Mouse (Mus musculus): ENCODE results near the gene Hoxd1. TPM values are rescaled to one million over a fixed set of nuclear protein-coding genes. Genes with fewer than 3 reads are reported as not detected.

Hoxd1 gene
- total and polyA plus RNA-seq, 3 experiments: 0.05 TPM; not detected in 2

- peaks cover 43% of the 10 kb centered on the region for H3K27me3 ChIP-seq (ENCODE audit: insufficient read depth, low read length)
- TF ChIP-seq GATA1 (IDR thresholded peaks at IDR 0.05; ENCODE audit: borderline replicate concordance, low read length) (no peak), CTCF (IDR thresholded peaks at IDR 0.05; ENCODE audit: low read depth, low read length) (no peak), POLR2AphosphoS5 (IDR thresholded peaks at IDR 0.05; ENCODE audit: insufficient replicate concordance, low read depth, low read length) (no peak), GATA2 (IDR thresholded peaks at IDR 0.05; ENCODE audit: borderline replicate concordance, low read depth, low read length) (no peak), TAL1 (conservative IDR thresholded peaks at IDR 0.05; ENCODE audit: low read depth, low read length) (no peak)
- ATAC-seq (ENCODE audit: extremely low read depth, insufficient number of reproducible peaks, low FRiP score, poor library complexity, severe bottlenecking): no peak
- H3K4me1 ChIP-seq (ENCODE audit: insufficient read depth, low read depth, low read length): no peaks in the 10 kb centered on the region
- H3K9me3 ChIP-seq (replicated peaks): no peaks in the 10 kb centered on the region
- no peak for DNase-seq (ENCODE audit: low spot score)
- peaks cover 2% of the 10 kb centered on the region for H3K36me3 ChIP-seq (replicated peaks)
- no peak within 1 kb of the TSS for H3K4me3 ChIP-seq (ENCODE audit: low read depth, low read length)
Measured at GRCm38 (mm10) chr2:74726551-74726950, 36.2 kb upstream of the Hoxd1 start, which contains the start of gene Gm28230. Gene Gm28230, plus strand, starts transcription at chr2:74726728.

- Histone ChIP-seq H3K9me3 (replicated peaks) (no peaks in the 10 kb centered on the region), H3K4me1 (ENCODE audit: insufficient read depth, low read depth, low read length) (no peaks in the 10 kb centered on the region), H3K36me3 (replicated peaks) (peaks cover 2% of the 10 kb centered on the region), H3K4me3 (ENCODE audit: low read depth, low read length) (no peak overlapping the region), H3K27me3 (ENCODE audit: insufficient read depth, low read length) (peaks cover 48% of the 10 kb centered on the region)
- TF ChIP-seq TAL1 (conservative IDR thresholded peaks at IDR 0.05; ENCODE audit: low read depth, low read length) (no peak), GATA1 (IDR thresholded peaks at IDR 0.05; ENCODE audit: borderline replicate concordance, low read length) (no peak), GATA2 (IDR thresholded peaks at IDR 0.05; ENCODE audit: borderline replicate concordance, low read depth, low read length) (no peak), POLR2AphosphoS5 (IDR thresholded peaks at IDR 0.05; ENCODE audit: insufficient replicate concordance, low read depth, low read length) (no peak), CTCF (IDR thresholded peaks at IDR 0.05; ENCODE audit: low read depth, low read length) (no peak)
- no peak for DNase-seq (ENCODE audit: low spot score)
- ATAC-seq (ENCODE audit: extremely low read depth, insufficient number of reproducible peaks, low FRiP score, poor library complexity, severe bottlenecking): no peak
Measured at GRCm38 (mm10) chr2:74726973-74727639, 35.7 kb upstream of the Hoxd1 start.

GRCm38 (mm10) chr2:74727640-74728302 is 35.0 kb upstream of the Hoxd1 start:
- ATAC-seq (ENCODE audit: extremely low read depth, insufficient number of reproducible peaks, low FRiP score, poor library complexity, severe bottlenecking) (no peak), DNase-seq (ENCODE audit: low spot score) (no peak)
- TF ChIP-seq GATA1 (IDR thresholded peaks at IDR 0.05; ENCODE audit: borderline replicate concordance, low read length): no peak
- TF ChIP-seq TAL1 (conservative IDR thresholded peaks at IDR 0.05; ENCODE audit: low read depth, low read length): no peak
- Histone ChIP-seq H3K9me3 (replicated peaks) (no peaks in the 10 kb centered on the region), H3K4me1 (ENCODE audit: insufficient read depth, low read depth, low read length) (peaks cover 4% of the 10 kb centered on the region; the same call in 1 of the 2 replicates), H3K36me3 (replicated peaks) (peaks cover 2% of the 10 kb centered on the region), H3K27me3 (ENCODE audit: insufficient read depth, low read length) (peaks cover 51% of the 10 kb centered on the region), H3K4me3 (ENCODE audit: low read depth, low read length) (no peak overlapping the region)

- TF ChIP-seq POLR2AphosphoS5 (IDR thresholded peaks at IDR 0.05; ENCODE audit: insufficient replicate concordance, low read depth, low read length) (no peak), GATA1 (IDR thresholded peaks at IDR 0.05; ENCODE audit: borderline replicate concordance, low read length) (no peak), GATA2 (IDR thresholded peaks at IDR 0.05; ENCODE audit: borderline replicate concordance, low read depth, low read length) (no peak), TAL1 (conservative IDR thresholded peaks at IDR 0.05; ENCODE audit: low read depth, low read length) (no peak), CTCF (IDR thresholded peaks at IDR 0.05; ENCODE audit: low read depth, low read length) (no peak)
- peaks cover 49% of the 10 kb centered on the region for H3K27me3 ChIP-seq (ENCODE audit: insufficient read depth, low read length)
- peaks cover 2% of the 10 kb centered on the region for H3K36me3 ChIP-seq (replicated peaks)
- DNase-seq (ENCODE audit: low spot score) (no peak), ATAC-seq (ENCODE audit: extremely low read depth, insufficient number of reproducible peaks, low FRiP score, poor library complexity, severe bottlenecking) (no peak)
- no peaks in the 10 kb centered on the region for H3K9me3 ChIP-seq (replicated peaks)
- H3K4me3 ChIP-seq (ENCODE audit: low read depth, low read length): no peak overlapping the region
- peaks cover 4% of the 10 kb centered on the region; the same call in 1 of the 2 replicates for H3K4me1 ChIP-seq (ENCODE audit: insufficient read depth, low read depth, low read length)
Measured at GRCm38 (mm10) chr2:74728303-74728680, 34.5 kb upstream of the Hoxd1 start.

GRCm38 (mm10) chr2:74730331-74730730 is 32.4 kb upstream of the Hoxd1 start:
- no peaks in the 10 kb centered on the region for H3K9me3 ChIP-seq (replicated peaks)
- TF ChIP-seq TAL1 (conservative IDR thresholded peaks at IDR 0.05; ENCODE audit: low read depth, low read length) (no peak), GATA2 (IDR thresholded peaks at IDR 0.05; ENCODE audit: borderline replicate concordance, low read depth, low read length) (no peak), GATA1 (IDR thresholded peaks at IDR 0.05; ENCODE audit: borderline replicate concordance, low read length) (no peak), CTCF (IDR thresholded peaks at IDR 0.05; ENCODE audit: low read depth, low read length) (no peak), POLR2AphosphoS5 (IDR thresholded peaks at IDR 0.05; ENCODE audit: insufficient replicate concordance, low read depth, low read length) (no peak)
- no peak for DNase-seq (ENCODE audit: low spot score)
- H3K4me1 ChIP-seq (ENCODE audit: insufficient read depth, low read depth, low read length): peaks cover 7% of the 10 kb centered on the region
- no peak overlapping the region for H3K4me3 ChIP-seq (ENCODE audit: low read depth, low read length)
- peaks cover 2% of the 10 kb centered on the region for H3K36me3 ChIP-seq (replicated peaks)
- H3K27me3 ChIP-seq (ENCODE audit: insufficient read depth, low read length): peaks cover 48% of the 10 kb centered on the region
- no peak for ATAC-seq (ENCODE audit: extremely low read depth, insufficient number of reproducible peaks, low FRiP score, poor library complexity, severe bottlenecking)

GRCm38 (mm10) chr2:74731055-74731454 is 31.7 kb upstream of the Hoxd1 start:
- Histone ChIP-seq H3K36me3 (replicated peaks) (peaks cover 2% of the 10 kb centered on the region), H3K9me3 (replicated peaks) (no peaks in the 10 kb centered on the region), H3K27me3 (ENCODE audit: insufficient read depth, low read length) (peaks cover 49% of the 10 kb centered on the region), H3K4me3 (ENCODE audit: low read depth, low read length) (no peak overlapping the region), H3K4me1 (ENCODE audit: insufficient read depth, low read depth, low read length) (peaks cover 7% of the 10 kb centered on the region)
- TF ChIP-seq GATA2 (IDR thresholded peaks at IDR 0.05; ENCODE audit: borderline replicate concordance, low read depth, low read length) (no peak), TAL1 (conservative IDR thresholded peaks at IDR 0.05; ENCODE audit: low read depth, low read length) (no peak), POLR2AphosphoS5 (IDR thresholded peaks at IDR 0.05; ENCODE audit: insufficient replicate concordance, low read depth, low read length) (no peak), CTCF (IDR thresholded peaks at IDR 0.05; ENCODE audit: low read depth, low read length) (no peak), GATA1 (IDR thresholded peaks at IDR 0.05; ENCODE audit: borderline replicate concordance, low read length) (no peak)
- DNase-seq (ENCODE audit: low spot score): no peak
- no peak for ATAC-seq (ENCODE audit: extremely low read depth, insufficient number of reproducible peaks, low FRiP score, poor library complexity, severe bottlenecking)
